Mouse (Mus musculus) thymus, postnatal 4 days (tissue): ENCODE measurements around the gene Tdgf1.

ENCODE experiments used
- DNase-seq: peaks from one replicate; pipeline ENCODE4 v3.0.0; 2021

The Tdgf1 gene

GRCm38 (mm10) chr9:110952931-110953549 lies 7.1 kb upstream of the Tdgf1 start:
- no peak for DNase-seq

GRCm38 (mm10) chr9:110952398-110952797 lies 6.4 kb upstream of the Tdgf1 start:
- DNase-seq = no peak

GRCm38 (mm10) chr9:110951866-110952265 lies 5.9 kb upstream of the Tdgf1 start:
- DNase-seq = no peak

DNA sequence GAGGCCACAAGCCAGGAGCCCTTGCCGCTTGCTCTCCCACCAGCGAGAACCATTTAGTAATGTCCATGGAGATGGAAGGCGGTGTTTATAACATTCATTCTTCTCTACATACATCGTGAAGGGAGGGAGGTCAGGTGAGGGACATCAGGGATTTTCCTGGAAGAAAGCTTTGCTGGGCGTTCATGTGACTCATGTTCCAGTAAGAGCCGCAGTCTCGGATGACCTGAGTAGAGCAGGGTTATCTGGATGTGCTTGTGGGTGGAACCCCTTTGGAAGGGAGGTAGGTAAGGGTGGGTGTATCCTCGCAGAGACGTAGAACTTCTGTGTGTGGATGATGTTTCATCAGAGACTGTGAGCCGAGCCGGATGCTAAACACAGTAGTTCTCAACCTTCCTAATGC lies 5.4 kb upstream of the Tdgf1 start, which contains the start of gene Lrrc2:
Gene Lrrc2, plus strand, starts transcription at position 149 of the 400 bp plus-strand sequence.
- DNase-seq = no peak

DNA sequence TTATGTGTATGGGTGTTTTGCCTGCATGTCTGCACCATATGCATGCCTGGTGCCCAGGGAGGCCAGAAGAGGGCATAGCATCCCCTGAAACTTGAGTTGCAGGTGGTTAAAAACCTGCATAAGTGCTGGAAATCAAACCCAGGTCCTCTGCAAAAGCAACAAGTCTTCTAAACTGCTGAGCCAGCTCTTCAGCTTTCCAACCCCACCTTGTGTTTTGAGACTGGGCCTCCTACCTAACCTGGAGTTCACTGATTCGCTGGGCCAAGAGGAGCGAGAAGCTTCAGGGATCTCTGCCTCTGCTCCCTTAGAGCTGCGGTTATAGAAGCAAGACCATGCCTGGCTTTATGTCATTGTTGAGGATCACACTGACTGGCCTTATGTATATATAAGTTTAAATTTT lies 4.2 kb upstream of the Tdgf1 start:
- DNase-seq = no peak

- no peak for DNase-seq
These were observed 2.9 kb upstream of the Tdgf1 start for GRCm38 (mm10) chr9:110948813-110949310.

GRCm38 (mm10) chr9:110947900-110948299 lies 1.9 kb upstream of the Tdgf1 start:
- no peak for DNase-seq

DNA sequence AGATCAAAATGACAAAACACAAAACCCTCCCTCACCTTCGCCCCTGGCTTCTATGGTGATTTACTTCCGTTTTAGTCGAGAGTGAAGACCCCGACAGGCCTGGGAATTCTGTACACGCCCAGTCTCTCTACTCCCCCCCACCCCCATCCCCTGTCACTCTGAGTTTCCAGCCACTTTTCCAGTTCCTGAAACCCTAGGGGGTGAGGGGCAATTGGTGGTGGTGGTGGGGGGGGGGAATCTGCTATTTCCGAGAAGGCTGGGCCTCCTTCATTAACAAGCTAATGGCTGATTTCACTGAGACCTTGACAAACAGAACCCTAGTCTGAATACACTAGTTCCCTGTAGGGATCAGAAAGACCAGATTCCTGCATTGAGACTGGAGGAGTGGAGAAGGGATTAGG lies 1.3 kb upstream of the Tdgf1 start:
- no peak for DNase-seq

GRCm38 (mm10) chr9:110946548-110947044 lies 638 bp upstream of the Tdgf1 start:
- DNase-seq = peak; percentile 62

- no peak for DNase-seq
These were observed 615 bp downstream of the Tdgf1 start for GRCm38 (mm10) chr9:110945343-110945742.

- DNase-seq = peak; percentile 61
These were observed 1.7 kb downstream of the Tdgf1 start for GRCm38 (mm10) chr9:110944265-110944664.

GRCm38 (mm10) chr9:110937506-110938490 lies 8.2 kb downstream of the Tdgf1 start:
- DNase-seq = peak; percentile 38

DNA sequence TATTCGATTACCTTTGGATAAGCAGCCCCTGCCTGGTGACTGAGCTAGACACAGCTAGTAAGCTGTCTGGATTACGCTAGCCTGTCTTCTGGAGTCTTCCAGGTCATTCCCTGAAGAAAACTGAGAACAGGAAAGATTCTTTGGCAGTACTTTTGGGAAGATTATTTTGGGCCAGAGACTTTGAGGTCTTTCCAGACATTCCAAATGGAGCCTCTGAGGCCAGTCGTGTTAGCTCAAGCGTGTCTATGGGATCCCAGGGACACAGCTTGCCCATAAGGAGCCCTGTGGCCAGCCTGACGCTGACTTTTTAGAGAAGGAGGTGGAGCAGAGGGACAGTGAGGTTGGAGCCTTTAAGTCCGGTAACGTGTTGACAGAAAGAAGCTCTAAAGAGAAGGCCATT lies 10.0 kb downstream of the Tdgf1 start:
- DNase-seq = no peak

GRCm38 (mm10) chr9:110933850-110934437 lies 12.0 kb downstream of the Tdgf1 start:
- DNase-seq = no peak

GRCm38 (mm10) chr9:110931573-110931972 lies 14.4 kb downstream of the Tdgf1 start:
- no peak for DNase-seq

GRCm38 (mm10) chr9:110922759-110923158 lies 23.2 kb downstream of the Tdgf1 start:
- peak; percentile 91 for DNase-seq

GRCm38 (mm10) chr9:110920665-110921419 lies 25.1 kb downstream of the Tdgf1 start:
- DNase-seq = peak; percentile 60

- no peak for DNase-seq
These were observed 29.2 kb downstream of the Tdgf1 start, which contains the start of gene Fam240a for GRCm38 (mm10) chr9:110916786-110917185. TSS of gene Fam240a (minus strand) at chr9:110916861.

DNA sequence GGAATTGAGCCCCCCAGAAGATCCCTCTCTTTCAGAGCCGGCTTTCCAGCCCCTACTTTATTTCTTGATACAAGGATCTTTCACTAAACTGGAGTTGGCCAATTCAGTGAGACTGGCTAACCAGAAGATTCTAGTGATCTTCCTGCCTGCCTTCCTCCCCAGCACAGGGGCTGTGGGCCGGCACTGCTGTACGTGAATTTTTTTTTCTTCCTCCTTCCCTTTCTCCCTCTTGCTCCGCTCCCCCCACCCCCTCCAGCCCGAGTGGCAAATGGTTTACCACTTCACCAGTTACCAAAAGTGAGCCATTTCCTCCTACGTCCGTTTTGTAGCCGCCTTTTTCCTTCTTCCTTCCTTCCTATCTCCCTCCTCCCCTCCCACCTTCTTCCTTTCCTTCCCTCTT lies 30.5 kb downstream of the Tdgf1 start:
- peak; percentile 42 for DNase-seq

DNA sequence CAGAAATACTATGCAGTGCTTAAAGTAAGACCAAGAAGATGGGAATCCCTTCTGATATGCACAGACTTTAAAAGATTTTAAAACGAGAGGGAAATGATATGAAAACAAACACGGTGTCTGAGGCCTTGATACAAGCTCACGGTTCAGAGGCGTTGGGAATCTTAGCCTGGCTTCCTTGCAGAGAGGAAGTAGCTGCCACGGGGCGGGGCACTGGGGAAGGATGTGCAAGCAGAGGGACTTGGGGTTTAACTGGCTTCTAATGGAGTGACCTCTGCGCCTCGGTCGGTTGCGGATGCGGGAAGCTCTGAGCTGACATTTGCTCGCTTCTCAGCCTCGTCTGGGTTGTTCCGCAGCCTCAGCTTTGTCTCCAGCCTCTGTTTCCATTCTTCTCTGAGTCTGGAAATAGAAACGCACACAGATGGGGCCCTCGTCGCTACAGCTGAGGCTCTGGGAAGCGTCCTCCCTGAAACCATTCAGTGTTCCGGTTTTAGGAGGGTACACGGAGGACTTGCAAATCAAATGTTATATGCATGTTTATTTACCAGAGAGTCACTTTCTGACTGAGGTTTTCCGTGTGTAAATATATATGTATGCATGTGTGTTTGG lies 31.2 kb downstream of the Tdgf1 start:
- peak; percentile 49 for DNase-seq

- DNase-seq = peak; percentile 41
These were observed 36.5 kb downstream of the Tdgf1 start for GRCm38 (mm10) chr9:110909371-110909967.
